Comparison of ENCODE assay signal across 8 mouse cellular contexts in the genomic region with DNA sequence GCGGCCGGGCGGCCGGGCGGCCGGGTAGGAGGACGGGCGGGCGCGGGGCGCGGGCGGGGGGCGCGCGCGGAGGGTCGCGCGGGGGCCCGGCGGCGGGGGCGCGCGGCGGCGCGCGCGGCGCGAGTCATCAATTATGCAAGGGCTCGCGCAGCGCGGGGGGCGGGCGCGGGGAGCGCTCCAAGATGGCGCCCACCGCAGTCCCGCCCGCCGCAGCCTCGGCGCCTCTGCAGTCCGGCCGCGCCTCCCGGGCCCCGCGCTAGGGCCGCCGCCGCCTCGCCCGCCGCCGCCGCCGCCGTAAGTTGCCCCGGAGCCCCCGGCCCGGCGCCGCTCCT. TPM values are rescaled to one million over a fixed set of nuclear protein-coding genes. Genes with fewer than 3 reads are reported as not detected.
DNase-seq lines count a peak whose midpoint lies in the region; ATAC-seq lines count a peak whose summit lies in the region.

No protein-coding gene starts in this region.

- H3K36me3 ChIP-seq in limb, embryonic 13.5 days: no peaks in the 10 kb centered on the region

- 0% methylated on average over 18 of the region's 69 CpGs for WGBS in limb, embryonic 13.5 days

- H3K9me3 ChIP-seq in limb, embryonic 13.5 days: peaks cover 4% of the 10 kb centered on the region

- peak overlapping the region; percentile 72 for H3K4me3 ChIP-seq in limb, embryonic 13.5 days

- peaks cover 17% of the 10 kb centered on the region for H3K4me1 ChIP-seq in limb, embryonic 13.5 days

- peak; percentile 26 to 33 for DNase-seq in adrenal gland, adult 18-20 months (ENCODE audit: low spot score in 2 of 2)
- no peak for DNase-seq in adrenal gland, adult 8-10 months
- DNase-seq in thymus, postnatal 0 days (ENCODE audit: low spot score): peak; percentile 26
- DNase-seq in thymus, postnatal 10 days (ENCODE audit: low spot score in 2 of 2): no peak
- peak; percentile 27 for DNase-seq in heart, postnatal 4 days
- DNase-seq in retina, embryonic 14.5 days (ENCODE audit: low spot score): peak; percentile 76
- no peak for DNase-seq in spleen, adult 18-20 months

- peak overlapping the region; percentile 81 for H3K4me2 ChIP-seq in limb, embryonic 13.5 days (replicated peaks)

- peaks cover 57% of the 10 kb centered on the region for H3K27me3 ChIP-seq in limb, embryonic 13.5 days

- peak overlapping the region; percentile 77 for H3K9ac ChIP-seq in limb, embryonic 13.5 days

- no peak overlapping the region for H3K27ac ChIP-seq in limb, embryonic 13.5 days

- ATAC-seq in limb, embryonic 13.5 days (ENCODE audit: low FRiP score, low read depth): peak; percentile 73; the same call in 1 of the 2 replicates

RNA-seq across cellular contexts. Expression of a gene that starts 1.1 kb away (rescaled TPM):
- total RNA-seq in adrenal gland, adult 18-20 months (2021): 1 to 10 TPM; 2.8 to 3.6 TPM
- 10 to 100 TPM in 2 of 4 experiments, 1 to 10 TPM in 2; 4.1 to 14.9 (median 8.5) TPM for total RNA-seq in adrenal gland, adult 8-10 months (2022)
- 2.0 and 2.1 TPM in 2 replicates for polyA plus RNA-seq in thymus, postnatal 0 days (2015; fragmentation: Nextera tagmentation; extraction: Ambion mirVana)
- total RNA-seq in heart, postnatal 4 days (2021): under 1 TPM; 0.50 to 0.83 TPM
- 5.5 and 6.1 TPM in 2 replicates for polyA plus RNA-seq in limb, embryonic 13.5 days (2015; fragmentation: Nextera tagmentation; extraction: Ambion mirVana)

Comparison
In these comparisons a context has a peak if more than half of its experiments do, and no peak if none do; other contexts are left out.
1. DNase-seq: peak in adrenal gland, adult 18-20 months (2 of 2), thymus, postnatal 0 days (single experiment), heart, postnatal 4 days (single experiment) and retina, embryonic 14.5 days (single experiment); none in adrenal gland, adult 8-10 months (single experiment), thymus, postnatal 10 days (0 of 2) and spleen, adult 18-20 months (0 of 2).